Mouse (Mus musculus): ENCODE measurements at regions not wholly inside any gene's neighbourhood (a gene's known extent, or its start where the extent isn't known, plus 50 kb on each side); places are given as distances from the start of the nearest gene placed in this dataset.

DNA sequence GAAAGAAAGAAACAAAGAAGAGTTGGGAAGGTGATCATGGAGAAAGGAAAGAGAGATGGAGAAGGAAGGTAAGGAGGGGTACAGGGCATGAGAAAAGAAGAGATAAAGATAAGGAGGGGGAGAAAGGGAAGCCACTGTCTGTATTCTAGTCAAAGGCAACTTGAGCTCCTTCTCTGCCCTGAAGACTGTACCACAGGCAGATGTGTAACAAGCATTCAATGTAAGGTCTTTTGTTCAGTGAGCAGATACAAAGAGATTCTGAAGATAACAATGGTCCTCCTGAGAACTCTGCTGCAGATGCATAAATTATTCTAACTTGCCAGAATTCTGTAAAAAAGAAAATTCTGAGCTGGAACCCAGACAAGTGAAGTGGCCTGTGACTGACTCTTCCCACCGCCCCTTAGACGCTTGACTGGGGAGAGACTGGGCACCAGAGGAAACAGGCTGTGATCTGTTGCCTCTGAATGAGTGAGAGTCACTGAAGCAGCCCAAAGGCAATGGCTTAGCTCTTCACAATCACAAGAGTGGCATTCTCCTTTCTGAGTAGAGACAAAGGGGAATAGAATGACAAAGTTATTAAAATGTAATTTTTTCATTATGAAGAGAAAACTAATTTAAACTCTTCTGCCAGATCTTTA is 564.0 kb upstream of the Arpp21 start:
- DNase-seq (ENCODE audit: extremely low spot score in 1 of 2, low spot score in 1 of 2), result no peak

DNA sequence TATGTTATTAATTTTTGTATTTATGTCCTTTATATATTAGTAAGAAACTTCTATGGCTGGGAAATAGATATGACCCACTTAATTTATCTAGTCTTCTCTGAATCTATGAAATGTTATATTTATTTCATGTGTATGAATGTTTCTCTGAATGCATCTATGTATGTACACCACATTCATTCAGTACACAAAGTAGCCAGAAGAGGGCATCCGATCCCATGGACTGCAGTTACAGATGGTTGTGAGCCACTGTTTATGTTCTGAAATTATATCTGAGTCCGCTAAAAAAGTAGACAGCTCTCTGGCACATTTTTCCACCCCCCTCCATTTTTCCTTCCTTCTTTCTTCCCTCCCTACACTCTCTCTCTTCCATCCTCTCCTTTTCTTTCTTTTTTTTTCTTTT is 557.8 kb upstream of the Arpp21 start:
- DNase-seq (ENCODE audit: extremely low spot score in 1 of 2, low spot score in 1 of 2), result no peak

DNA sequence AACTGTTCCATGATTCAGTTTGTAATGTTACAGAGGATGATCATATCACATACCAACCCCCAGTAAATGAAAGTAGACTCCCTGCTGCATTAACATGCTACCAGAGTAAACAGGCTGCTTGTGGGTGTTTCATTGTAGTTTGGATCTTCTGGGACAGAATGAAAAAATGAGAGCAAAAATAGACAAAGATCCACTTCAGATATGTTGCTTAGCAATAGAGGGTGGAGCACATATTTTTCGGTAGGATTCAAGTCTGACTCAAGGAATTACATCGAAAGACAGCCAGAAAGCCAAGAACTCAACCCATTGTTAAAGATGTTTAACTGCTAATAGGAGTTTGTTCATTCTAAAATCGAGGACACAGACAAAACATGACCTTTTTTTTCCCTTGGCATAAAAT is 536.2 kb upstream of the Arpp21 start:
- DNase-seq (ENCODE audit: extremely low spot score in 1 of 2, low spot score in 1 of 2), result no peak

DNA sequence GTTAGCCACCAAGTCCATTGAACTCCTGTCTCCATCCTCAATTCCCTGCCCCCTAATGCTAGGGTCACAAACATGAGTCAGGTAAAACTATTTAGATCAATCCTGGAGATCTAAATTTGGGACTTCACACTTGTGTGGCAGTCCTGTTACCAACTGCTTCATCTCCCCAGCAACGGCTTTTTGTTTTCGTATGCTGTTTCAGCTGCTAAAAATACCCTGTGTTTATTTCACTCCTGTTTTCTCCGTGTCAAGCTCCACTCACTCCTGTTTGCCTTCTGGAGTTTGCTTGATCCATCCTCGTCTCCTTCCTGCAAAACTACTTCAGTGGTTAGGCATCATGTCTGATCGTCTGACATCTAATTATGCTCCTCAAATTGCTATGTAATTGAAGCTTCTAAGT is 508.9 kb upstream of the Arpp21 start:
- no peak for DNase-seq (ENCODE audit: extremely low spot score in 1 of 2, low spot score in 1 of 2)

DNA sequence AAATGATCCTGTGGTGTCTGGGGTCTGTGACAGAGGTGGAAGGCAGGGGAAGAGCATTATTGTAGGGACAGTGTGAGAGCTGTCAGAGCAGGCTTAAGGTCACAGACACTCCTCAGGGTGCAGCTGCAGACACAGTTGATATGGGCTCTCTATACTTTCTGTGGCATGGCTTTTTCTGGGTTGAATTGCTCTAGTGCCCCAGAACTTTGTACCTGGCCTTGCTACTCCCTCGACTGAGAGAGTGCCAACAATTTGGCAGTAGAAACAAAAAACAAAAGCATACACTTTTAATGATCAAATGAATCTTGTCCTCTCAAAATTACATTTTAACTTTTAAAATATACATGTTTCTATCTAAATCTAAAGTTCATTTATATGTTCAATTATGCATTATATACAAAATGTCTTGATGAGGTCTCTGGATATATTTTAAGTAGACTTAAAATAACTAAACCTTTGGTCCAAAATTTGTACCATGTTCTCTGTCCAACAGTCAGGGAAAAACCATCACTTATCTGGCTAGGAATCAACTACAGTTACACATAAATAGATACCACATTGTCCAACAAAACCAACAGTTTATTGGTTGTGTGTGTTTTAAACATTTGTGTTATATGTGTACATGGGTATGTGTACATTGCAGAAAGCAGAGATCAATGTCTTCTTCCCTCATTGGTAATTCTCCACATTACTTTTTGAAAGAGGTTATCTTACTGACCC is 508.3 kb upstream of the Arpp21 start:
- no peak for DNase-seq (ENCODE audit: extremely low spot score in 1 of 2, low spot score in 1 of 2)

DNA sequence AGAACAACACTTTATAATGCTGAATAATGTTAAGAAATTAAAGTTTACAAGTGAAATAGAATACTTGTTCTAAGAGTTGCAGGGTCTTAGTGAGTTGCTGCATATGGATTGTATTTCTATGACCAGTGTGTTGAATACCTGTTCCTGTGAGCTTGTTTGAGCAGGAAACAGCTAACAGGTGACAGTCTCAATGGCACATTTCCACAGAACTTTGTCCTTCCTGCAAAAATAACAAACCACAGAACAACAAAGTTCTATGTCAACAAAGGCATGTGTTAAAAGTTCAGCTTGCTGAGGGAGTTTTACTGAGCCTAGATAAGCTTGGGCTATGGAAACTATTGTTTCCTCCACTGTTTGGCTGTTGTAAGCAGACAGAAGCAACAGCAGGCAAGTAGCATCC is 500.0 kb upstream of the Arpp21 start:
- no peak for DNase-seq (ENCODE audit: extremely low spot score in 1 of 2, low spot score in 1 of 2)

DNA sequence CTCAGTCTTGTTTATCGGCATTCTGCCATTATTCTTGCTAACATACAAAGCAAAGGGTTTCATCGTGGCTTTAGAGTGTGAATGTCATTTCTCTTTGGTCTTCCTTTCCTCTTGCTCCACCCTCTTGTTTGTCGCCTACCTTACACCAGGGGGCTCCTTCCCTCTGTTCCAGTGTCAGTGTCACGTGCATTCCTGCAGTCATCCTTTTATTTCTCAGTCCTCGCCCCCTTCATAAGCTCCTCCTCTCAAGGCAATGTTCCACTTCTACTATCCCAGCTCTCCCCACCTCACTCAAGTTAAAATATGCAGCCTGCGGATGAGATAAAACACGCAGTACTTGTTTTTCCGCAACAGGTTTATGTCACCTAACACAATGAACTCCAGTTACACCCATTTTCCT is 489.8 kb upstream of the Arpp21 start:
- no peak for DNase-seq (ENCODE audit: extremely low spot score in 1 of 2, low spot score in 1 of 2)

DNA sequence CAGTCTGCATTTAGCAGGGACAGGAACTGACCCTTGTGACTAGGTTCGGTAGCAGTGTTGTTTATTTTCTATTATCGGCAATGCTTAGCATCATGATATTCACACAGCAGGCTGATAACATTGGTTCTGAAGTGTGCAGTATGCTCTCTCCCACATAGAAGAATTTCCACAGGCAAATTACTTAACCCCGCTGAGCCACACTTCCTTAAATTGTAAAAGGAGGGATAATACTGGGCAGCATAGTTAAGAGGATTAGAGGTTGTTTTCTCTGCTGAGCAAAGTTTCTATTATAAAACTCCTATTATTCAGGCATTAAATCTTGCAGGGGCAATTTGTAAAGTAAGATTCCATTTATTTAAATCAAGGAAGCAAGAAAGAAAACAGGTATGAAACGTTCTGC is 489.4 kb upstream of the Arpp21 start:
- DNase-seq (ENCODE audit: extremely low spot score in 1 of 2, low spot score in 1 of 2), result no peak

DNA sequence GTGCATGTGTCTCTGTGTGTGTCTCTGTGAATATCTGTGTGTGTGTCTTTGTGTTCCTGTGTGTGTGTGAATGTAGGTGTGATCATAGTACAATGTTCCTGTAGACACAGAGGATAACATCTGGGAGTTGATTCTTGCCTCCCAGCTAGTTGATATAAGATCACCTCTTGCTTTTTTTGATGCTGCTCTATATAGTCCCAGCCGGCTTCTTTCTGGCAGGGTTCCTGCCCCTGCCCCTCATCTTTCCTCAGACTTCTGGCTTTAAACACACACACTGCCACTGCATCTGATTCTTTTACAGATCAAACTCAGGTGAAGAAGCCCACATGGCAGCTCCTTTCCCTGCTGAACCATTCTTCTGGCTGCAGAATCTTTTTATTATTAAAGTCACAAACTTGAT is 487.6 kb upstream of the Arpp21 start:
- no peak for DNase-seq (ENCODE audit: extremely low spot score in 1 of 2, low spot score in 1 of 2)

DNA sequence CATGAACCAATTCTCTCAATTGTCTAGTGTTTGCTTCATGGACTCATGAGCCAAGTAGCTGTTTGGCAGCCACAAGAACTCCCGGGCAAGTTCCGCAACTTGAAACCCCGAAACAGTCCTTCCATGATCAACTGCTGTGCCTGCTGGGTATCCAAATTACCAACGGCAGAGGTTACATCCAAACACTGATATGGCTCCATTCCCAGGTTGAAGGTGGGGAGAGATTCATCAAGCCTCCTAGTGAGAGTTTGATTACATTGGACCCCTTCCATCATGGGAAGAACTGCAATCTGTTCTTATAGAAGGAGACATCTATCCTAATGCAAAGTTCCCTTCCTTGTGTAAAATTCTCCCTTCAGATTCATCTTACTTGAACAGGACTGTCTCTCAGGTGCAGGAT is 486.8 kb upstream of the Arpp21 start:
- no peak for DNase-seq (ENCODE audit: extremely low spot score in 1 of 2, low spot score in 1 of 2)

DNA sequence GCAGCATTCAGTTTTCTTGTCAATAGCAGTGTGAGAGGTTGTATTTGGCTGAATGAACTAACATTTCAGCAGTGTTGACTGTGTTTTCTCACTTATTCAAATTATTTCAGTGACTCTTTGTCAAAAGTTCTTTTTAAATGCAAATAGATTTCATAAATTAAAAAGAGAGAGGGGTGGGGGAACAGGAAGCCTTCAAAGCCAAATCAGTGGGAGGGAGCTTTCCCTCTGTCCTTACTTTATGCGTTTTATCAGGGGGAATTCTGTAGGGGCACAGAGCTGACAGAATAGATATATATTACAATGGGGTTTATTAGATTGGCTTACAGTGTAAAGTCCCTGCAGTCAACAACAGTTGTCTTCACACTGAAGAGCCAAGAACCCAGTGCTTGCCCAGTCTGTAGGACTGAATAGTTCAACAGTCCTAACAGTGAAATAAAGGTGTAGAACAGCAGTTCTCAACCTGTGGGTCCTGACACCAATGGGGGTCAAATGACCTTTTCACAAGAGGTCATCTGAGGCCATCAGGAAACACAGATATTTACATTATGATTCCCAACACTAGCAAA is 479.5 kb upstream of the Arpp21 start:
- no peak for DNase-seq (ENCODE audit: extremely low spot score in 1 of 2, low spot score in 1 of 2)

DNA sequence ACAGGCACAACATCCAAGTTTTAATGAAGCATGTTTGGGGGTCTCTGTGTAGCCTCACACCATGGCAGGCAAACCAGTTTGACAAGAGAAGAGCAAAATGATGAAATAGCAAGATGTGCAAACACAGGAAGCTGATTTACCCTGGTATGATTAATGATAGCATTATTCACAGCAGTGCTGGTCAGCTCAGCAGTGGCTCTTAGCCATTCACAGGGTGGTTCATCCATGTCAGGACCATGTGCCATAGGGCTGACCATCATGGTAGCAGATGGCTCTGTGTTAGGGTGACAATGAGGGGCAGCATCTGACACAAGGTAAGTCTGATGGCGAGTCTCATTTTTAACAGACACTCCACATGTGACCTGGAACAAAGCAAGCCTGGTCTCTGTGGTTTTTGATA is 443.1 kb upstream of the Arpp21 start:
- DNase-seq (ENCODE audit: extremely low spot score in 1 of 2, low spot score in 1 of 2), result no peak

DNA sequence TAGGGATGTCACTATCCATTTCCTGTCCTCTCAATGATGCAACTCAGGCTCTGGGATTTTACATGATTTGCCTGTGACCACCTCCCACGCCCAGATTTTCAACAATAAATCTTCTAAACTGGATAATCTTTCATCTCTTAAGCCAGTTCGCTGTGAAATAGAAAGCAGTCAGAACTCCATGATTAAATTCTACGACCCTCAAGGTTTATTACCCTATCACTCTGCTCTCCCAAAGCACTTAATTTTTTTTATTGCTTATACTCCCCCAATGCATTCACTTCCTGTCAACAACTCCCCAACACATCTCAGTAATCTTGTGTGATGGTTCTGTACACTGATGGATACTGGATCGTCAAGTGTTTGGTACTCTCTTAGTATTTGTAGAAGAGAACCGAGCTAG is 439.5 kb upstream of the Arpp21 start:
- DNase-seq (ENCODE audit: extremely low spot score in 1 of 2, low spot score in 1 of 2), result no peak

Measured in layer of hippocampus, postnatal 25 days (tissue).